Mouse (Mus musculus) brain, embryonic 14.5 days (tissue): ENCODE measurements at regions not wholly inside any gene's neighbourhood (a gene's known extent, or its start where the extent isn't known, plus 50 kb on each side); places are given as distances from the start of the nearest gene placed in this dataset.
A peak's percentile ranks its signal among the peaks of the same experiment; 100 is the strongest.

Experiments
- DNase-seq: peaks from one replicate; pipeline ENCODE4 v3.0.0-alpha.2; 2011; ENCODE audit warnings: low read depth
- CTCF ChIP-seq: fragments of 200-500 bp; IDR thresholded peaks from 2 replicates; pipeline ENCODE4 v1.5.1; 2012; ENCODE audit warnings: inconsistent platforms, mild to moderate bottlenecking, moderate library complexity, borderline replicate concordance; ENCODE audit not compliant: insufficient read depth, insufficient read length; ENCODE audit errors: extremely low read depth
- POLR2A ChIP-seq: fragments of 200-500 bp; IDR thresholded peaks from 2 replicates; pipeline ENCODE4 v1.6.1; 2012; ENCODE audit warnings: mild to moderate bottlenecking, inconsistent platforms, borderline replicate concordance; ENCODE audit not compliant: poor library complexity, insufficient read depth, insufficient read length, severe bottlenecking; ENCODE audit errors: extremely low read depth

- peak; percentile 64 for DNase-seq
- no peak for TF ChIP-seq CTCF
- TF ChIP-seq POLR2A = no peak
Observed at GRCm38 (mm10) chr1:147291119-147291518, 796.6 kb downstream of the Brinp3 start.

DNA sequence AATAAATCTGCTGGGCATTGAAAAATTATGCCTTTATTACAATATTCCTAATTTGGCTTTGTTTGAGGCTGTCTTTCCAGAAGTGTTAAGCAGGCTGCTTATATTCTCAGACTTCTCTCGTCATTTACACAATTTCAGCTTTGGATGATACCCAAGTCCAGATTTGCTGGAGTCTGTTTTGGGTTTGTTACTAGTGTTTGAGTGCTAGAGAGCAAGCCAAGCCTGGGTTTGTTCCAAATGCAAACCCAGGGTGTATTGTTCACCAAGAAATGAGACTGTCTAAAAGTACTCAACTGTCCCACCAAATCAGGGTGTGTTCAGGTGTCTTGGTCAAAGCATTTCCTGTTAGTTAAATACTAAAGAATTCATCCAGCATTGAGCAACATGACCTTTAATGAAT is 814.7 kb downstream of the Brinp3 start:
- DNase-seq = peak; percentile 89
- TF ChIP-seq CTCF (no peak), POLR2A (no peak)

- no peak for TF ChIP-seq POLR2A
- TF ChIP-seq CTCF = no peak
- peak; percentile 92 for DNase-seq
Observed at GRCm38 (mm10) chr1:147343276-147343953, 848.9 kb downstream of the Brinp3 start.

- peak; percentile 40 for DNase-seq
- no peak for TF ChIP-seq CTCF
- TF ChIP-seq POLR2A = no peak
Observed at GRCm38 (mm10) chr1:147344027-147344426, 849.5 kb downstream of the Brinp3 start.
